Comparison of ENCODE assay signal across 17 mouse cellular contexts in the genomic region with DNA sequence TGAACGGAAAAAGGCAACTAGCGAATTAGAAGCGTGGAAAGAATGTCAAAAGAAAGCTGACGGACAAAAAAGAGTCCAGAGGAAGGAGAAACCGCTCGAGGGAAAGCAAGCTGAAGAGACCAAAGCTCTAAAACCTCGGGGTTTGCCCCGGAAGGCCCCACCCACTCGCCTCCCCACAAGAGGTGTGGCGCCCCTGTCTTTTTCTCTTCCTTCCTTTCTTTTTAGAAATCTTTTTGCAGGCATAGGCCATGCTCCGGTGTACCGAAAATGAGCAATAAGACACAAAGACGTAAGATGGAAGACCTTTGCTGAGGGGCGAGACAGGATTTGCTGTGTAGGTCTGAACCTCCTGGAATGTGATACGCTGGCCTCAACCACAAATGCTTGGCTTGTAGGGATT. TPM values are rescaled to one million over a fixed set of nuclear protein-coding genes. Genes with fewer than 3 reads are reported as not detected.
DNase-seq lines count a peak whose midpoint lies in the region; ATAC-seq lines count a peak whose summit lies in the region.
"Had no signal": no experiment of that assay in that cellular context is flagged by ENCODE, and none has a peak within 500 bp of the region (broad histone marks: within the 10 kb centered on the region; RNA-seq: fewer than 3 reads in every experiment).

No protein-coding gene starts in this region.

- H3K4me1 ChIP-seq in midbrain, embryonic 13.5 days (replicated peaks) = peaks cover 9% of the 10 kb centered on the region

- no peak overlapping the region for H3K27ac ChIP-seq in midbrain, embryonic 13.5 days
- H3K27ac ChIP-seq: forebrain, embryonic 10.5 days; heart, adult 2 months; liver, embryonic 13.5 days; macrophage had no signal

- H3K9me3 ChIP-seq in midbrain, embryonic 13.5 days = no peaks in the 10 kb centered on the region
- H3K9me3 ChIP-seq: forebrain, embryonic 10.5 days; G1E; liver, embryonic 13.5 days had no signal

- 78% methylated on average over 15 of the region's 15 CpGs for WGBS in midbrain, embryonic 13.5 days

- H3K36me3 ChIP-seq in midbrain, embryonic 13.5 days = no peaks in the 10 kb centered on the region
- H3K36me3 ChIP-seq: forebrain, embryonic 10.5 days; G1E; liver, embryonic 13.5 days had no signal

- no peak for ATAC-seq in granulocyte monocyte progenitor cell, adult 5-6 weeks (replicated peaks; ENCODE audit: poor library complexity, severe bottlenecking)
- ATAC-seq in midbrain, embryonic 13.5 days = no peak

- H3K4me2 ChIP-seq in midbrain, embryonic 13.5 days (replicated peaks) = no peak overlapping the region
- H3K4me2 ChIP-seq: liver, embryonic 13.5 days had no signal

- no peak overlapping the region for H3K9ac ChIP-seq in midbrain, embryonic 13.5 days (replicated peaks)
- H3K9ac ChIP-seq: liver, embryonic 13.5 days had no signal

- H3K27me3 ChIP-seq in midbrain, embryonic 13.5 days = no peaks in the 10 kb centered on the region
- H3K27me3 ChIP-seq: liver, embryonic 13.5 days had no signal

- DNase-seq in lung, postnatal 36 days = peak; percentile 44
- no peak for DNase-seq in lung, postnatal 14 days
- peak; percentile 42 for DNase-seq in ES-CJ7 (ENCODE audit: low read depth, low spot score)
- peak; percentile 83 for DNase-seq in naive thymus-derived CD4-positive, alpha-beta T cell, adult 2 months (ENCODE audit: low read depth)
- peak; percentile 77 for DNase-seq in thymus, postnatal 4 days
- DNase-seq in retina, postnatal 1 day = no peak
- DNase-seq: cerebellum, adult 8-10 months; heart, postnatal 10 days; liver, embryonic 13.5 days had no signal

- no peak overlapping the region for H3K4me3 ChIP-seq in midbrain, embryonic 13.5 days (replicated peaks)
- H3K4me3 ChIP-seq: forebrain, embryonic 10.5 days; heart, adult 2 months; liver, embryonic 13.5 days had no signal

RNA-seq across cellular contexts. Expression of gene Gm44503, which starts 3.3 kb away (rescaled TPM):
- not detected in 2 replicates for total RNA-seq in granulocyte monocyte progenitor cell, adult 5-6 weeks (2014; fragmentation: Nextera tagmentation)
- total RNA-seq in granulocyte monocyte progenitor cell, adult 5-6 weeks (2017) = 0.21 TPM in 1 of 2 replicates, not detected in the other
- polyA plus RNA-seq in midbrain, embryonic 13.5 days (2015; fragmentation: Nextera tagmentation; extraction: Ambion mirVana) = not detected in 2 replicates
- total RNA-seq: G1E; heart, postnatal 10 days; left cerebral cortex, postnatal 36 days; midbrain, postnatal 0 days had no signal
- polyA plus RNA-seq: forebrain, embryonic 10.5 days; heart, adult 2 months; liver, embryonic 13.5 days; macrophage; midbrain, postnatal 0 days had no signal

RNA-seq across cellular contexts. Expression of gene Dyx1c1, which starts 3.4 kb away (rescaled TPM):
- 3.9 TPM in 1 of 2 replicates, not detected in the other for total RNA-seq in granulocyte monocyte progenitor cell, adult 5-6 weeks (2014; fragmentation: Nextera tagmentation)
- 0.17 and 0.52 TPM in 2 replicates for total RNA-seq in granulocyte monocyte progenitor cell, adult 5-6 weeks (2017)
- 1.8 and 2.1 TPM in 2 replicates for polyA plus RNA-seq in midbrain, embryonic 13.5 days (2015; fragmentation: Nextera tagmentation; extraction: Ambion mirVana)
- polyA plus RNA-seq: G1E had no signal

RNA-seq across cellular contexts. Expression of gene Ccpg1os, which starts 23.2 kb away (rescaled TPM):
- total RNA-seq in granulocyte monocyte progenitor cell, adult 5-6 weeks (2014; fragmentation: Nextera tagmentation) = 11.3 and 24.2 TPM in 2 replicates
- total RNA-seq in granulocyte monocyte progenitor cell, adult 5-6 weeks (2017) = 4.4 and 11.3 TPM in 2 replicates
- 26.2 and 28.8 TPM in 2 replicates for polyA plus RNA-seq in midbrain, embryonic 13.5 days (2015; fragmentation: Nextera tagmentation; extraction: Ambion mirVana)

RNA-seq across cellular contexts. Expression of gene Ccpg1, which starts 23.3 kb away (rescaled TPM):
- 27.1 and 35.0 TPM in 2 replicates for total RNA-seq in granulocyte monocyte progenitor cell, adult 5-6 weeks (2014; fragmentation: Nextera tagmentation)
- 39.2 and 42.6 TPM in 2 replicates for total RNA-seq in granulocyte monocyte progenitor cell, adult 5-6 weeks (2017)
- 43.2 and 45.2 TPM in 2 replicates for polyA plus RNA-seq in midbrain, embryonic 13.5 days (2015; fragmentation: Nextera tagmentation; extraction: Ambion mirVana)

RNA-seq across cellular contexts. Expression of gene Pygo1, which starts 36.5 kb away (rescaled TPM):
- total RNA-seq in granulocyte monocyte progenitor cell, adult 5-6 weeks (2014; fragmentation: Nextera tagmentation) = not detected in 2 replicates
- not detected in 2 replicates for total RNA-seq in granulocyte monocyte progenitor cell, adult 5-6 weeks (2017)
- 11.3 and 12.0 TPM in 2 replicates for polyA plus RNA-seq in midbrain, embryonic 13.5 days (2015; fragmentation: Nextera tagmentation; extraction: Ambion mirVana)
- polyA plus RNA-seq: G1E, macrophage had no signal

Comparison
In these comparisons a context has a peak if more than half of its experiments do, and no peak if none do; other contexts are left out.
1. DNase-seq: peak in lung, postnatal 36 days (single experiment), ES-CJ7 (single experiment), naive thymus-derived CD4-positive, alpha-beta T cell, adult 2 months (single experiment) and thymus, postnatal 4 days (single experiment); none in lung, postnatal 14 days (single experiment) and retina, postnatal 1 day (single experiment).